Mouse (Mus musculus) embryo, embryonic 10 days (tissue): Measurements from ENCODE around the gene Tedc1.

Experiments
- DNase-seq: peaks from one replicate; pipeline ENCODE4 v3.0.0-alpha.2; 2015; ENCODE audit warnings: low spot score

The Tedc1 gene

DNA sequence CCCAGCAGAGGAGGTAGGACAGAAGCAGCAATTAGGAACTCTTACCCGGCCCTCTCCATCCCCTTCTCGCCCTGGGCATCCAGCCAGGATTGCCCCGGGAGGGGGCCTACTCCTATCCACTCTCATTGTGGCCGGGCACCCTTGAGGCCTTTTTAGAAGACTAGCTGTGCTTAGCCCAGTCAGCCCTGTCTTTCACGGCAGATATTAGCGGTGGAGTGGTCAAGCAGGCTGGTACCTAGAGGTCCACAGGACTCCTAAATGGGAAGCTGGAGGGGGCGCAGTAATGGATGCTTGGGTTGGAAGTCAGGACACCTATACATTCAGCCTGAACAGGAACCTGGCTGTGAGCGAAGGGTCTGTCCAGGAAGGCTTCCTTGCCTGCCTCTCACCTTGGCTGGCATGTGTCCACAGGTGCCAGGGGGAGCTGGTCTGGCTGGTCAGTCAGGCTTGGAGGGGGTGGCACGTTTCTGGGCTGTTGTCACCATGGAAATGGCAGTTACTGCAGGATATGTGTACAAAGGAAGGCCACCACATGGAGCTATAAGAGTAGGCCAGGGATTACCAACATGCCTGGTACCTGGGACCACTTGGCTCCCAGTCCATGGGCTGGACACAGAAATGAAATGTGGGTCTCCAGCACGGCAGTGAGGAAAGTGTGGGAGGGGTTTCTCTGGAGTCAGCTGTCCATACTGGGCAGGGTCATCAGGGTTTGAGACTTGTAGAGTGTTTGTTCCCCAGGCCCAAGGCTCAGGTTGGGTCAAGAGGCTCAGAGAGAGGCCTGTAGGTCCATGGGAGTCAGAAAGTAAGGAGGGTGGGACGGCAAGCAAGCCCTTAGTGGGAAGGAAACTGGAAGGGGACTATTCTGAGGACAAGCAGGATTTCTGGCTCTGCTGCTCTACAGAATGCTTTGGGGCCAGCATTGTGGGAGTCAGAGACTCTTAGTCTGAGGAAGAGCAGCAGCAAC lies 17.0 kb upstream of the Tedc1 start:
- DNase-seq = no peak

DNA sequence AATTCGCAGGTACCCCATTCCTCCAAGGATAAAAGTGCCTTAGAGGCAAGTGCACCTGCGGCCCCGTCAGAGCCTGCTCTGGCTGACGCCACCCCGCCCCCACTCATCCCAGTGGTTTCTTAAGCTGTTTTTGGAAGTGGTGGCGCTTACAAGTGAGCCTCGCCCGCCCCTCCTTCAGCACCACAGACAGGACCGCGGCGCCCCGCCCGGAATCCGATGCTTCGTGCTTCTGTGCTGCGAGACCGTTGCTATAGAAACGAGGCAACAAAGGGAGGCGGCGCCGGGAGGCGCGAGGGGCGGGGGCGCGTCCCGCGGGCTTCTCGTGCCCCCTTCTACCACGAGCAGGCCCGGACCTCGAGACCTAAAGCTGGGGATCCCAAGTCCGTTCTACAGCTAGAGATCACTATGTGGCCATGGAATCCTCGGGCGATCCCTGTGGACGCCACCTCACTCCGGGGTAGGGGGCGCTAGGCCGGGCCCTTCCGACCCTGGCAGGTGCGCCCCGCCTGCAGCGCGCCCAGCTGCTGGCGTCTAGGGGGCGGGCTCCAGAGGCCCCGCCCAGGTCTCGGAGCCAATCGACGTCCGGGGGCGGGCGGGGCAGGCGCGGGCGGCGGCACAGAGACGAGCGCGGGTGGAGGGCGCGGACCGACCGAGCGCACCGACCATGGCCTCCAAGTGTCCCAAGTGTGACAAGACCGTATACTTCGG lies 16.2 kb upstream of the Tedc1 start, which contains the start of gene Crip2:
Gene Crip2, plus strand, starts transcription at position 329 of the 708 bp plus-strand sequence.
- DNase-seq = peak; percentile 94

GRCm38 (mm10) chr12:113140616-113141411 lies 15.4 kb upstream of the Tedc1 start:
- peak; percentile 36 for DNase-seq

- DNase-seq = no peak
Measured at GRCm38 (mm10) chr12:113141531-113141973, 14.7 kb upstream of the Tedc1 start.

GRCm38 (mm10) chr12:113142021-113142975 lies 13.9 kb upstream of the Tedc1 start:
- DNase-seq = peak; percentile 61

DNA sequence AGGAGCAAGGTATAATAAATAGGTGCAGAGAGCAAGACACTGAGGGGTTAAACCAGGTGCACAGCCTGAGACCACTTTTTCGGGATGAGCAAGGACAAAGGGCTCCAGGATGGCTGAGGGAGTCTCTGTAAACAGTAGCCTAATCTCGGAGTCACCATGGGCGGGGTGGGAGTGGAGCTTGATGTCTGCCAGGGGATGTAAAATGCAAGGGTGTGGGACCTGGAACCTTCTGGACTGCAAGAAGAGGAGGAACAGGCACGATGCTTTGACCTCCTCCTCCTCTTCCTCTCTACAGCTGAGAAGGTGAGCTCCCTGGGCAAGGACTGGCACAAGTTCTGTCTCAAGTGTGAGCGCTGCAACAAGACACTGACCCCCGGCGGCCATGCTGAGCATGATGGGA lies 13.1 kb upstream of the Tedc1 start:
- DNase-seq = no peak

DNA sequence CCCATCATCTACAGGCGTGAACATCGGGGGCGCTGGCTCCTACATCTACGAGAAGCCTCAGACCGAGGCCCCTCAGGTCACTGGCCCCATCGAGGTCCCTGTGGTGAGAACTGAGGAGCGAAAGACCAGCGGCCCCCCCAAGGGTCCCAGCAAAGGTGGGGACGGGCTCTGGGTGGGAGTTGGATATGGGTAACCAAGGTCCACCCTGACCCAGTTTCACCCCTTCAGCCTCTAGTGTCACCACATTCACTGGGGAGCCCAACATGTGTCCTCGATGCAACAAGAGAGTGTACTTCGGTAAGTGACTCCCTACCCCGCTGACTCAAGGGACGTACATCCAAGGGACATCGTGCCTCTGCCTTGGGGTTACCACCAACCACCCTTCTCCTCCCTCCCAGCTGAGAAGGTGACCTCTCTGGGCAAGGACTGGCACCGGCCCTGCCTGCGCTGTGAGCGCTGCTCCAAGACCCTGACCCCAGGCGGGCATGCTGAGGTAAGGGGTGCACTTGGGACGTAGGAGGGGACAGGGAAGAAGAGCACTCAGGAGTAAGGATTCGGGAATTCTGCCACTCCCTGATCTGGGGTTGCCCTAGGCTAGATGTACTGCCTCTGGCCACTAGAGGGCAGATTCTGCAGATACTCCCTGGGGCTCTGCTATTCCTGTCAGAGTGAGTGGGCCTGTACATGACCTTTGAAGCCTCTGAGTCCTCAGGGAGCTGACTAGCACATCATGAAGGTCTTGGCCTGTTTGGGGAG lies 12.0 kb upstream of the Tedc1 start:
- peak; percentile 47 for DNase-seq

DNA sequence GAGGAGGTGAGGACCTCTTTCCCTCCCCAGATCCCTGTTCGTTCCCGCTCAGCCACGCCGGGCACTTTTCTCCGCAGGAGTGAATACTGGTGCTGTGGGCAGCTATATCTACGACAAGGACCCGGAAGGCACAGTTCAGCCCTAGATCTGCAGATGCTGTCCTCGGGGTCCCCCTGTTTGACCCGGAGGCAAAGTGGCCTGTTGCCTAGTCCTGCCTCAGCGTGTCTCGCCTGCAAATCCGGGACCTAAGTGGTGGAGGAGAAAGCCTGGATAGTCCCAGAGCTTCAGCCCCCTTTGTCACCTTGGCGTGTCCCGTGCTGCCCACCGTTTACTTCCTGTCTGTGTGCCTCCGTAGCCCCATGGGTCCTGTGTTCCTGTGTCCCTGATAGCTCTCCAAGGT lies 11.3 kb upstream of the Tedc1 start:
- DNase-seq = no peak

GRCm38 (mm10) chr12:113145591-113145990 lies 10.6 kb upstream of the Tedc1 start:
- DNase-seq = no peak

GRCm38 (mm10) chr12:113146112-113147057 lies 9.8 kb upstream of the Tedc1 start, which contains the start of gene Crip1:
Crip1 (plus strand) TSS chr12:113146316.
- peak; percentile 84 for DNase-seq

DNA sequence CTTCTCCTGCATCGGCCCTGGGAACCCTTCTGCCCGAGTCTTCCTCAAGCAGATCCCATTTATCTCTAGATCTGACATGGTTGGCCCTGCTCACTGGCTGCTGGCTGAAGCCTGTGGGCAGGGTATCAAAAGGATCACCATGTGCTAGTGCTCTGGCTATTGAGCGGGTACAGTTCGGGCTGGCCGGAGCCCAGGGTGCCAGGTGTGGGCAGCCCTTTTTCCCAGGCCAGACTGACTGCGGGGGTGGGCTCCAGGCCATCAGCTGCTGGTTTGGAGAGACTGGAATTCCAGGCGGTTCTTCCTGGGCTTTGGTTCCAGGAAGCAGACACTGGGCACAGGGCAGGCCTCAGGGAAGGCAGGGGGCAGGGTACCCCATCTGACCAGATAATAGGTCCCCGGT lies 8.7 kb upstream of the Tedc1 start:
- DNase-seq = no peak

GRCm38 (mm10) chr12:113148381-113149035 lies 7.7 kb upstream of the Tedc1 start:
- no peak for DNase-seq

GRCm38 (mm10) chr12:113149341-113149740 lies 6.9 kb upstream of the Tedc1 start:
- DNase-seq = no peak

- DNase-seq = no peak
Measured at GRCm38 (mm10) chr12:113149896-113150295, 6.3 kb upstream of the Tedc1 start.

DNA sequence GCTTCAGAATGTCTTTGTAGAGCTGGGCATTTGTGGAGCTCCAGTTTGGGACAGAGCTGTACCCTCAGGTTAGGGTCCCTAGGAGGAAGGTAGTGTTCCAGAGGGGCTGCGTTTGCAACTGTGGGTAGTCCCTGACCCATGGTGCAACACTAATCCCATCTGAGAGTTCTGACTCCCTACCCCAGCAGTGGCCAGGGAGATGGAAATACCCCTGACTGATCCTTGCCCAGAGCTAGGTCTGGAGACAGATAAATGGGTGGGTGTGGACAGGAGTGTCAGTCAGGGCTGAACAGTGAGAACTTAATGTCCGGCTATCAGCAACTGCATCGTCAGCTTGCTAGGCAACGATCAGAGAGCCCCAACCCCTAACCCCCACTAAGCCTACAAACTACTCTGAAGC lies 5.6 kb upstream of the Tedc1 start:
- DNase-seq = no peak

DNA sequence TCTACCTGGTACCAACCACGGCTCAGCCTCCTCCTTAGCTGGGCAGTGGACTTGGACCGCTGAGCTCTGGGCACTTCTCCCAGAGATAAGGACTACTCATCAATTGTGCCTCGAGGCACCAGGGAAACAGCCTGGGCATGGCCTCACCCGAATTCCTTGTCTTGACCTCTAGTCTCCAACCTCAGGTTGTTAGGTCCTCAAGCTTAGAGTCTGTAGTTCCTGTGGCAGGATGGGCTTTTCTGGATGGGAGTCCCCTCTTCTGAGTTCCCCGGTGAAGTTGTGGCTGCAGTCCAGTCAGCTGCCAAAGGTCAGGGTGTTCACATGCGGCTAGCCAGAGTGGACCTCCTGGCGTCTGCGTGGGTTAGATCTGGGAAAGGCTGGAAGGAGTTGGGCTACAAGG lies 5.2 kb upstream of the Tedc1 start:
- no peak for DNase-seq

DNA sequence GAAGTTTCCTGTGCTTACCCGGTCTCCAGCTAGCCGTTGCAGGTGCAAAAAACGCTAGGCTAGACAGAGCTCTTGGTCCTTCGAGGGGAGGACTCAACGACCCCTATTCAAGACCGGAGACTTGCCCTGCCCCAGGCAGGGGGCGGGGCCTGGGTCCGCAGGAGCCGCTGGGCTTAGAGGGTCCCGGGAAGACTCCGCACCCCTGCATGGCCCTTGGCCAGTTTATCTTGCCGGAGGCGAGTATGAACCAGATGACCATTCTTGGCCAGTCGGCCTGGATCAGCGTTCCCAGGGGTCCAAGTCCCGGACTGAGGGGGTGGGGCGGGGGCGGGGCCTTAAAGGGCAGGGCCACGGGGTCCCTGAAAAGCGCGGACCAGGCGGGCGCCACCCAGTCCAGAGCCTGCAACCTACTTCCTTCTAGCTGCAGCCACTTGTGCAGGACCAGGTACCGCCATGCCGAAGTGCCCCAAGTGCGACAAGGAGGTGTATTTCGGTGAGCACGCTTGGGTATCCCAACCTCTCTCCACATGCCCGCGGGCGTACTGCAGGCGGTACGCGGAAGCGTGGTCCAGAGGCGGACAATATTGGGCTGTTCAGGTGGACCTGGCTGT lies 4.5 kb upstream of the Tedc1 start:
- DNase-seq = peak; percentile 46

- DNase-seq = no peak
Measured at GRCm38 (mm10) chr12:113152272-113152661, 4.0 kb upstream of the Tedc1 start.
